Comparison of ENCODE assay signal across 8 mouse cellular contexts in the genomic region with DNA sequence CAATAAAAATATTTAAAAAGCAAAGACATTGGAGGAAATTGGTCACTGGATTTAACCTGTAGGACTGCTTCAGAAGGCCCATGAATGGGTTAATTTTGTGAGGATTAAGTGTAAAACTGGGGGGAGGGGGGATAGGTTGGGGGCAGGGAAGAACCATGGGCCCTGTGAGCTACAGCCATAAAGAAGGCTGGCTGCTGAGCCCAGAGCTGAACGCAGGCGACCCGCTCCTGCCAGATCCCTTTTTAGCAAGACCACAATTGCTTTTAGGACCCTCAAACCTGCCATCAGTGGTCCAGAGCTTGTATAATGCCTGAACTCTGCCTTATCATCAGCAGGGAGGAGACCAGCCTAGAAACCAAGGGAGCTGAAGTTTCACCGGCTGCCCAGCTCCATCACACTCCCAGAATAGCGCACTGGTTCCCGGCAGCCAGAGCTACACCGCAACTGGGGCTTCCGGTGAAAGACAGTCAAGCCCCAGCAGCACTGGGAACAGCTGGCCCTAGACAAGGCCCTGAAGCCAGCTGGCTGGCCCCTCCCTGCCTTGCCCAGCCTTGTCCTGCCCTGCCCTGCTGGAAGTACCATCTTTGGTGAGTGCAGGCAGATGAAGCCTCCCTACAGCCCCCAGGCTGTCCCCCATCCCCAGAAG. TPM values are rescaled to one million over a fixed set of nuclear protein-coding genes. Genes with fewer than 3 reads are reported as not detected.
DNase-seq lines count a peak whose midpoint lies in the region; TF ChIP-seq lines count a peak whose summit lies in the region.

No protein-coding gene starts in this region.

- H3K27ac ChIP-seq in cerebellum, adult 2 months (ENCODE audit: insufficient read depth, low read length), result no peak overlapping the region

- H3K79me2 ChIP-seq in C2C12 (ENCODE audit: control insufficient read depth, insufficient read depth), result no peaks in the 10 kb centered on the region

- no peak for TF ChIP-seq CTCF in C2C12 (IDR thresholded peaks at IDR 0.05; ENCODE audit: control insufficient read depth, insufficient read depth, insufficient read length)
- TF ChIP-seq CTCF in cerebellum, adult 2 months (IDR thresholded peaks at IDR 0.05; ENCODE audit: borderline replicate concordance, insufficient read depth, low read depth, low read length), result no peak

- 53% methylated on average over 8 of the region's 8 CpGs for WGBS in cerebellum, adult 2 months

- no peak for TF ChIP-seq POLR2A in cerebellum, adult 2 months (IDR thresholded peaks at IDR 0.05; ENCODE audit: borderline replicate concordance, insufficient read depth, low read length)

- no peaks in the 10 kb centered on the region for H3K79me3 ChIP-seq in C2C12 (ENCODE audit: low read depth)

- no peak overlapping the region for H3K4me3 ChIP-seq in C2C12 (ENCODE audit: insufficient read depth, poor library complexity, severe bottlenecking)
- no peak overlapping the region for H3K4me3 ChIP-seq in cerebellum, adult 2 months (replicated peaks; ENCODE audit: insufficient read depth, low read depth, low read length)

- H3K36me3 ChIP-seq in C2C12 (ENCODE audit: control insufficient read depth, insufficient read depth), result no peaks in the 10 kb centered on the region

- H3ac ChIP-seq in C2C12 (ENCODE audit: control insufficient read depth, insufficient read length, low read depth), result no peak overlapping the region

- peaks cover 7% of the 10 kb centered on the region for H3K4me1 ChIP-seq in cerebellum, adult 2 months (ENCODE audit: control insufficient read depth, insufficient read depth, low read length)

- peak; percentile 18 for DNase-seq in adrenal gland, postnatal 14 days
- DNase-seq in adrenal gland, postnatal 25 days, result no peak
- peak; percentile 54 to 58 for DNase-seq in heart, adult 9 months (ENCODE audit: low spot score in 2 of 2)
- DNase-seq in liver, result peak; percentile 39
- no peak for DNase-seq in cerebellum, adult 8-10 months
- no peak for DNase-seq in cerebellum, adult 2 months
- no peak for DNase-seq in layer of hippocampus, adult 11-12 months (ENCODE audit: low spot score)

- H3K27me3 ChIP-seq in C2C12 (ENCODE audit: control insufficient read depth, insufficient read depth, insufficient read length), result no peaks in the 10 kb centered on the region
- H3K27me3 ChIP-seq in cerebellum, adult 2 months (ENCODE audit: control insufficient read depth, insufficient read depth, low read length), result no peaks in the 10 kb centered on the region

TF ChIP-seq in C2C12, 6 proteins besides CTCF, POLR2A, EP300 and RAD21:
- TF ChIP-seq MYOD1 (IDR thresholded peaks at IDR 0.05; ENCODE audit: control insufficient read depth, insufficient read length, low read depth), result peak; percentile 46
- TF ChIP-seq USF1 (IDR thresholded peaks at IDR 0.05; ENCODE audit: low read depth), result no peak

RNA-seq across cellular contexts. Expression of a gene that starts 7.0 kb away (rescaled TPM):
- 16.6 and 18.6 TPM in 2 replicates for total RNA-seq in adrenal gland, postnatal 14 days (2021)
- 5.4 and 13.9 TPM in 2 replicates for total RNA-seq in adrenal gland, postnatal 25 days (2021)
- polyA plus RNA-seq in C2C12 (2012; fragmentation: generic; extraction: Trizol), result 0.75 TPM
- polyA plus RNA-seq in cerebellum, adult 2 months (2012; rRNA removed), result 62.9 and 71.8 TPM in 2 replicates

RNA-seq across cellular contexts. Expression of a gene that starts 45.2 kb away (rescaled TPM):
- not detected in 2 replicates for total RNA-seq in adrenal gland, postnatal 14 days (2021)
- not detected in 2 replicates for total RNA-seq in adrenal gland, postnatal 25 days (2021)
- not detected for polyA plus RNA-seq in C2C12 (2012; fragmentation: generic; extraction: Trizol)
- 0.29 and 0.64 TPM in 2 replicates for polyA plus RNA-seq in cerebellum, adult 2 months (2012; rRNA removed)

RNA-seq across cellular contexts. Expression of a gene that starts 45.9 kb away (rescaled TPM):
- total RNA-seq in adrenal gland, postnatal 14 days (2021), result 1.1 and 2.2 TPM in 2 replicates
- total RNA-seq in adrenal gland, postnatal 25 days (2021), result 0.76 and 0.95 TPM in 2 replicates
- 0.02 TPM for polyA plus RNA-seq in C2C12 (2012; fragmentation: generic; extraction: Trizol)
- polyA plus RNA-seq in cerebellum, adult 2 months (2012; rRNA removed), result 5.2 and 6.5 TPM in 2 replicates

RNA-seq across cellular contexts. Expression of a gene that starts 48.2 kb away (rescaled TPM):
- total RNA-seq in adrenal gland, postnatal 14 days (2021), result not detected in 2 replicates
- total RNA-seq in adrenal gland, postnatal 25 days (2021), result not detected in 2 replicates
- polyA plus RNA-seq in C2C12 (2012; fragmentation: generic; extraction: Trizol), result 0.49 TPM
- polyA plus RNA-seq in cerebellum, adult 2 months (2012; rRNA removed), result 78.3 and 81.3 TPM in 2 replicates

Comparison
In these comparisons a context has a peak if more than half of its experiments do, and no peak if none do; other contexts are left out.
1. DNase-seq: peak in adrenal gland, postnatal 14 days (single experiment), heart, adult 9 months (2 of 2) and liver (single experiment); none in adrenal gland, postnatal 25 days (single experiment), cerebellum, adult 8-10 months (single experiment), cerebellum, adult 2 months (0 of 2) and layer of hippocampus, adult 11-12 months (single experiment).